Mouse (Mus musculus) kidney, adult 2 months (tissue): ENCODE measurements around the gene Gm21885. TPM values are rescaled to one million over a fixed set of nuclear protein-coding genes. Genes with fewer than 3 reads are reported as not detected.

Source experiments
- DNase-seq: peaks from one replicate; pipeline ENCODE4 v3.0.0; 2021
- H3K27ac ChIP-seq: fragments of 200-500 bp; 2 replicates; pipeline ENCODE4 v1.5.1; 2012; ENCODE audit warnings: low read depth, low read length, control low read depth, inconsistent platforms; ENCODE audit not compliant: insufficient read depth
- H3K27me3 ChIP-seq: fragments of 200-500 bp; replicated peaks from 2 replicates; pipeline ENCODE4 v1.6.1; 2012; ENCODE audit warnings: mild to moderate bottlenecking, moderate library complexity, low read length, inconsistent platforms; ENCODE audit not compliant: control insufficient read depth, insufficient read depth
- H3K36me3 ChIP-seq: fragments of 200-500 bp; 2 replicates; pipeline ENCODE4 v1.6.1; 2012; ENCODE audit warnings: mild to moderate bottlenecking, moderate library complexity, low read length, inconsistent platforms; ENCODE audit not compliant: control insufficient read depth, insufficient read depth
- H3K4me1 ChIP-seq: fragments of 200-500 bp; 2 replicates; pipeline ENCODE4 v1.6.1; 2011; ENCODE audit warnings: low read length; ENCODE audit not compliant: control insufficient read depth, insufficient read depth
- H3K4me3 ChIP-seq: fragments of 200-500 bp; 2 replicates; pipeline ENCODE4 v1.5.1; 2011; ENCODE audit warnings: mild to moderate bottlenecking, low read depth, low read length, control low read depth; ENCODE audit not compliant: insufficient read depth
- CTCF ChIP-seq: fragments of 200-500 bp; conservative IDR thresholded peaks from 2 replicates; pipeline ENCODE4 v1.5.1; 2011; ENCODE audit warnings: low read depth, mild to moderate bottlenecking, control low read depth, low read length, moderate library complexity, mixed read lengths; ENCODE audit not compliant: insufficient read depth, insufficient read length
- POLR2A ChIP-seq: fragments of 200-500 bp; IDR thresholded peaks from one replicate; pipeline ENCODE4 v1.6.1; 2011; ENCODE audit warnings: low read depth, low read length, control low read depth
- WGBS: fragments of 180-500 bp; shearing (Covaris S2); methylation state at CpG from one replicate; pipeline ENCODE4 v1.1.7; 2018; 5-methylcytosine and 5-hydroxymethylcytosine counted together
- polyA plus RNA-seq: library from polyadenylated mRNA; depleted of rRNA; stranded (reverse); fragments of >200 nt; gene quantifications from 2 replicates; pipeline ENCODE4 v1.2.3, GENCODE M21; 2012; rRNA removed

The Gm21885 gene
- polyA plus RNA-seq, result not detected in 2 replicates

GRCm38 (mm10) chr11:94281199-94282181 lies at the start of gene Gm21885:
Gene Gm21885, plus strand, starts transcription at chr11:94281873.
- 56% methylated on average over 11 of the region's 11 CpGs for WGBS
- TF ChIP-seq POLR2A (no peak), CTCF (no peak)
- peak; percentile 14 for DNase-seq
- Histone ChIP-seq H3K27ac (no peak within 1 kb of the TSS), H3K4me3 (no peak within 1 kb of the TSS), H3K27me3 (no peaks in the 10 kb centered on the region), H3K4me1 (no peaks in the 10 kb centered on the region; the same call in 1 of the 2 replicates), H3K36me3 (no peaks in the 10 kb centered on the region)

GRCm38 (mm10) chr11:94233405-94233804 lies 48.3 kb upstream of the Gm21885 start:
- H3K36me3 ChIP-seq, result no peaks in the 10 kb centered on the region
- no peak overlapping the region for H3K27ac ChIP-seq
- no peak for DNase-seq
- H3K4me1 ChIP-seq, result 0 out of 2 replicates have a peak, but pooled peaks cover 5% of the 10 kb centered on the region
- TF ChIP-seq CTCF, result no peak
- TF ChIP-seq POLR2A, result no peak
- H3K27me3 ChIP-seq, result no peaks in the 10 kb centered on the region
- 90% methylated on average over 6 of the region's 6 CpGs for WGBS
- H3K4me3 ChIP-seq, result no peak overlapping the region

DNA sequence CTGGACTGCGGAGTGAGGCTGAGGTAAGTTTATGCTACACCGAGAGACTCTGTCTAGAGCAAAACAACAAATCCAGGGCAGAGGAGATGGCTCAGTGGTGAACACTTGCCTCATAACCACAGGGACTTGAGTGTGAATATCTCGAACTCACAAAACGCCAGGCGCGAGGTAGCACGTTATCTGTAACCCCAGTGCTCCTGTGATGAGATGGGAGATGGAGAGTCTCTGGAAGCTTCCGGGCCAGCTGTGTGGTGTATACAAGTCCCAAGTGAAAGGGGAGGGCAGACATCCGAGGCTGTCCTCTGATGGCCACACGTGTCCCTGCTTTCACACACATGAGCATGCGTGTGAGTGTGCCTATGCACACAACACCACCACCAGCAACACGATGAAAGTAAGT lies 47.3 kb upstream of the Gm21885 start:
- H3K4me1 ChIP-seq, result 0 out of 2 replicates have a peak, but pooled peaks cover 5% of the 10 kb centered on the region
- no peak for DNase-seq
- WGBS, result 93% methylated on average over 12 of the region's 12 CpGs
- TF ChIP-seq CTCF (no peak), POLR2A (no peak)
- H3K27me3 ChIP-seq, result no peaks in the 10 kb centered on the region
- H3K36me3 ChIP-seq, result no peaks in the 10 kb centered on the region
- no peak overlapping the region for H3K4me3 ChIP-seq
- no peak overlapping the region for H3K27ac ChIP-seq

GRCm38 (mm10) chr11:94234857-94235256 lies 46.8 kb upstream of the Gm21885 start:
- Histone ChIP-seq H3K4me3 (no peak overlapping the region), H3K4me1 (0 out of 2 replicates have a peak, but pooled peaks cover 5% of the 10 kb centered on the region), H3K27me3 (no peaks in the 10 kb centered on the region), H3K27ac (no peak overlapping the region), H3K36me3 (no peaks in the 10 kb centered on the region)
- TF ChIP-seq POLR2A (no peak), CTCF (no peak)
- DNase-seq, result no peak
- 94% methylated on average over 8 of the region's 8 CpGs for WGBS

DNA sequence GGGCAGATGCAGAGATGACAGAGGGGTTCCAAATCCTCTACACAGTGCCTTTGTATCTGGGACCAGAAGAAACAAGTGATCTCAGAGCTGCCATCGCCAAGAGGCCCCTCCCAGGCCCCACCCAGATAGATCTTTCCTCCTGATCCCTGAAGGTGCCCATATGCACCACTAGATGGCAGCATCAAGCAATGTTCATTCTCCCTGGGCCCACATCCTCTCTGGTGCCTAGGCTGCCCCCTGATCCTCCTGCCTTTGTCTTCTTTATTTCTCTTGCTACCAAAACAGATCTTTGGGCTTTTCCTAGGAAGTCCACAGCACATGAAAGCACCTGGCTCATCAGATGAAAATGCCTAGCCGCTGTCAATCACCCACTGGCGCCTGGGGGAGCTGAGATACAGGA lies 45.6 kb upstream of the Gm21885 start:
- no peak overlapping the region for H3K27ac ChIP-seq
- TF ChIP-seq POLR2A (no peak), CTCF (peak; percentile 97)
- DNase-seq, result peak; percentile 73
- 37% methylated on average over 3 of the region's 3 CpGs for WGBS
- H3K4me3 ChIP-seq, result no peak overlapping the region
- 0 out of 2 replicates have a peak, but pooled peaks cover 5% of the 10 kb centered on the region for H3K4me1 ChIP-seq
- no peaks in the 10 kb centered on the region for H3K36me3 ChIP-seq
- H3K27me3 ChIP-seq, result no peaks in the 10 kb centered on the region

- Histone ChIP-seq H3K27ac (no peak overlapping the region), H3K27me3 (no peaks in the 10 kb centered on the region), H3K4me1 (no peaks in the 10 kb centered on the region), H3K4me3 (no peak overlapping the region), H3K36me3 (no peaks in the 10 kb centered on the region)
- WGBS, result 91% methylated on average over 8 of the region's 8 CpGs
- DNase-seq, result no peak
- TF ChIP-seq CTCF, result no peak
- TF ChIP-seq POLR2A, result no peak
Observed at GRCm38 (mm10) chr11:94238786-94239185, 42.9 kb upstream of the Gm21885 start.

DNA sequence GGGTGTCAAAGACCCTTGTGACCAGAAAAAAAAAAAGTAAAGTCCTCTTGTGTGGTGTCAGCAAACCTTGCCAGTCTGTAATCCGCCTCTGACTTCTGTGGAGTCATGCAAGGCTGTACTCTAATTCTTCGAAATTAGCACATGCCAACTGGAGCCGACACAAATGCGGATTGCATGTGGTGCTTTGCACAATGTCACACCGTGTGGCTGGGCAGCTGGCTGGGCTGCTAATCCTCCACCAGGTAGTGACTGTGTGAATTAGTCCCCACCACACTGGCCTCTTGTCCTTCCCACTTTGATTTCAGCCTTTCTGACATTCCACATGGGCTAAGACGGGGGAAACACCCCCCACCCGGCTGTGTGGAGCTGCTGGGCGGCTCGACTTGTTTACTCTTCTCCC lies 42.0 kb upstream of the Gm21885 start:
- no peak for TF ChIP-seq POLR2A
- no peak for TF ChIP-seq CTCF
- Histone ChIP-seq H3K36me3 (no peaks in the 10 kb centered on the region), H3K27me3 (no peaks in the 10 kb centered on the region), H3K27ac (no peak overlapping the region), H3K4me1 (no peaks in the 10 kb centered on the region), H3K4me3 (no peak overlapping the region)
- no peak for DNase-seq
- 66% methylated on average over 9 of the region's 9 CpGs for WGBS
